Mouse (Mus musculus) retina, adult 2 months (tissue): ENCODE data around the gene Chchd4.
"Not testable (repeated sequence)": the region's sequence is repeated elsewhere in the genome, so short reads cannot be mapped to it uniquely, and the experiment has no call there.

Source experiments
- DNase-seq: peaks from one replicate; pipeline ENCODE4 v3.0.0-alpha.2; 2012; ENCODE audit warnings: low read depth, low spot score

Gene Chchd4

GRCm38 (mm10) chr6:91474441-91475190 is 1.3 kb upstream of the Chchd4 start:
- no peak for DNase-seq

GRCm38 (mm10) chr6:91473805-91474440 is 577 bp upstream of the Chchd4 start:
- DNase-seq = no peak

GRCm38 (mm10) chr6:91472319-91472718 is 1.0 kb downstream of the Chchd4 start:
- no peak for DNase-seq

GRCm38 (mm10) chr6:91471427-91471826 is 1.9 kb downstream of the Chchd4 start:
- DNase-seq = not testable (repeated sequence)

GRCm38 (mm10) chr6:91470712-91471111 is 2.6 kb downstream of the Chchd4 start:
- no peak for DNase-seq

- DNase-seq = no peak
Measured at GRCm38 (mm10) chr6:91467106-91467505, 6.2 kb downstream of the Chchd4 start.

GRCm38 (mm10) chr6:91465756-91466155 is 7.6 kb downstream of the Chchd4 start:
- no peak for DNase-seq

GRCm38 (mm10) chr6:91459471-91459870 is 13.9 kb downstream of the Chchd4 start:
- no peak for DNase-seq

- no peak for DNase-seq
Measured at GRCm38 (mm10) chr6:91454546-91454945, 18.8 kb downstream of the Chchd4 start.

- DNase-seq = no peak
Measured at GRCm38 (mm10) chr6:91452056-91452455, 21.3 kb downstream of the Chchd4 start.

- no peak for DNase-seq
Measured at GRCm38 (mm10) chr6:91449472-91450225, 23.7 kb downstream of the Chchd4 start.

- no peak for DNase-seq
Measured at GRCm38 (mm10) chr6:91445316-91445715, 28.0 kb downstream of the Chchd4 start.

- no peak for DNase-seq
Measured at GRCm38 (mm10) chr6:91441145-91441662, 32.1 kb downstream of the Chchd4 start.

GRCm38 (mm10) chr6:91440474-91441144 is 32.7 kb downstream of the Chchd4 start:
- peak; percentile 92 for DNase-seq

GRCm38 (mm10) chr6:91424151-91424550 is 49.2 kb downstream of the Chchd4 start:
- no peak for DNase-seq

GRCm38 (mm10) chr6:91421629-91422028 is 51.7 kb downstream of the Chchd4 start:
- DNase-seq = no peak

- DNase-seq = no peak
Measured at GRCm38 (mm10) chr6:91417291-91417845, 56.0 kb downstream of the Chchd4 start.

GRCm38 (mm10) chr6:91416146-91416545 is 57.2 kb downstream of the Chchd4 start:
- no peak for DNase-seq

- no peak for DNase-seq
Measured at GRCm38 (mm10) chr6:91414890-91415289, 58.5 kb downstream of the Chchd4 start.
